Mouse (Mus musculus) embryonic facial prominence, embryonic 13.5 days (tissue): Measurements from ENCODE around the gene Slc22a13. TPM values are rescaled to one million over a fixed set of nuclear protein-coding genes. Genes with fewer than 3 reads are reported as not detected.
A peak's percentile ranks its signal among the peaks of the same experiment; 100 is the strongest.

Experiments used
- ATAC-seq: fragments of 200-750 bp; cut with Nextera tagmentation; 2 replicates; pipeline ENCODE4 v1.8.0; 2017; ENCODE audit warnings: low read depth; ENCODE audit not compliant: insufficient number of reproducible peaks, insufficient read depth, low FRiP score, low TSS enrichment
- H3K27ac ChIP-seq: fragments of 300-500 bp; sonication (generic); 2 replicates; pipeline ENCODE4 v1.5.1; 2015; ENCODE audit warnings: moderate library complexity, mild to moderate bottlenecking, inconsistent platforms
- H3K27me3 ChIP-seq: fragments of 300-500 bp; sonication (generic); 2 replicates; pipeline ENCODE4 v1.6.1; 2015; ENCODE audit warnings: mild to moderate bottlenecking, inconsistent platforms
- H3K36me3 ChIP-seq: fragments of 300-500 bp; sonication (generic); 2 replicates; pipeline ENCODE4 v1.6.1; 2015; ENCODE audit warnings: mild to moderate bottlenecking, inconsistent platforms
- H3K4me1 ChIP-seq: fragments of 300-500 bp; sonication (generic); 2 replicates; pipeline ENCODE4 v1.6.1; 2015; ENCODE audit warnings: inconsistent platforms
- H3K4me2 ChIP-seq: fragments of 300-500 bp; sonication (generic); 2 replicates; pipeline ENCODE4 v1.6.1; 2015; ENCODE audit warnings: moderate library complexity, mild to moderate bottlenecking, inconsistent platforms
- H3K4me3 ChIP-seq: fragments of 300-500 bp; sonication (generic); 2 replicates; pipeline ENCODE4 v1.5.1; 2015; ENCODE audit warnings: mild to moderate bottlenecking, inconsistent platforms
- H3K9ac ChIP-seq: fragments of 300-500 bp; sonication (generic); 2 replicates; pipeline ENCODE4 v1.6.1; 2015; ENCODE audit warnings: mild to moderate bottlenecking, inconsistent platforms
- H3K9me3 ChIP-seq: fragments of 300-500 bp; sonication (generic); 2 replicates; pipeline ENCODE4 v1.6.1; 2016; ENCODE audit warnings: inconsistent platforms
- WGBS: fragments of 180-500 bp; shearing (Covaris S2); methylation state at CpG from one replicate; pipeline ENCODE4 v1.1.7; 2015; ENCODE audit warnings: mixed read lengths; 5-methylcytosine and 5-hydroxymethylcytosine counted together
- polyA plus RNA-seq: library from polyadenylated mRNA; unstranded; fragments of >200 nt; fragmentation: Nextera tagmentation; extraction: Ambion mirVana; gene quantifications from 2 replicates; pipeline ENCODE4 v1.2.1, GENCODE M21; 2015

Slc22a13 gene
- polyA plus RNA-seq, 1 experiment from 2014 or later, result not detected

GRCm38 (mm10) chr9:119199151-119199861 is 9.6 kb downstream of the Slc22a13 start:
- H3K36me3 ChIP-seq, result no peaks in the 10 kb centered on the region
- H3K9me3 ChIP-seq, result no peaks in the 10 kb centered on the region
- H3K9ac ChIP-seq, result no peak overlapping the region
- 55% methylated on average over 10 of the region's 10 CpGs for WGBS
- no peak overlapping the region for H3K4me2 ChIP-seq
- H3K27me3 ChIP-seq, result no peaks in the 10 kb centered on the region
- no peak overlapping the region for H3K4me3 ChIP-seq
- no peak overlapping the region for H3K27ac ChIP-seq
- ATAC-seq, result no peak
- no peaks in the 10 kb centered on the region for H3K4me1 ChIP-seq

- no peak overlapping the region for H3K27ac ChIP-seq
- H3K4me1 ChIP-seq, result no peaks in the 10 kb centered on the region
- no peaks in the 10 kb centered on the region for H3K27me3 ChIP-seq
- H3K9ac ChIP-seq, result no peak overlapping the region
- H3K4me2 ChIP-seq, result no peak overlapping the region
- 31% methylated on average over 11 of the region's 11 CpGs for WGBS
- H3K9me3 ChIP-seq, result no peaks in the 10 kb centered on the region
- ATAC-seq, result no peak
- no peaks in the 10 kb centered on the region for H3K36me3 ChIP-seq
- H3K4me3 ChIP-seq, result no peak overlapping the region
These were observed 16.5 kb downstream of the Slc22a13 start for GRCm38 (mm10) chr9:119192202-119192990.

GRCm38 (mm10) chr9:119181241-119181728 is 27.6 kb downstream of the Slc22a13 start:
- Histone ChIP-seq H3K4me3 (no peak overlapping the region), H3K4me2 (no peak overlapping the region), H3K27me3 (no peaks in the 10 kb centered on the region), H3K4me1 (no peaks in the 10 kb centered on the region; the same call in 1 of the 2 replicates), H3K9ac (no peak overlapping the region), H3K27ac (no peak overlapping the region), H3K36me3 (no peaks in the 10 kb centered on the region), H3K9me3 (no peaks in the 10 kb centered on the region)
- ATAC-seq, result no peak
- WGBS, result 53% methylated on average over 3 of the region's 3 CpGs

- Histone ChIP-seq H3K27ac (no peak overlapping the region), H3K4me1 (no peaks in the 10 kb centered on the region; the same call in 1 of the 2 replicates), H3K9me3 (no peaks in the 10 kb centered on the region), H3K36me3 (no peaks in the 10 kb centered on the region), H3K4me3 (no peak overlapping the region), H3K9ac (no peak overlapping the region), H3K27me3 (no peaks in the 10 kb centered on the region), H3K4me2 (no peak overlapping the region)
- ATAC-seq, result no peak
- 87% methylated on average over 11 of the region's 11 CpGs for WGBS
These were observed 29.6 kb downstream of the Slc22a13 start for GRCm38 (mm10) chr9:119179292-119179691.

GRCm38 (mm10) chr9:119167608-119168007 is 41.3 kb downstream of the Slc22a13 start:
- Histone ChIP-seq H3K27ac (no peak overlapping the region), H3K4me1 (no peaks in the 10 kb centered on the region), H3K27me3 (no peaks in the 10 kb centered on the region), H3K36me3 (no peaks in the 10 kb centered on the region), H3K4me2 (no peak overlapping the region), H3K9me3 (no peaks in the 10 kb centered on the region), H3K9ac (no peak overlapping the region), H3K4me3 (no peak overlapping the region)
- 92% methylated on average over 2 of the region's 2 CpGs for WGBS
- no peak for ATAC-seq

- H3K27me3 ChIP-seq, result no peaks in the 10 kb centered on the region
- no peak overlapping the region for H3K9ac ChIP-seq
- 91% methylated on average over 6 of the region's 6 CpGs for WGBS
- H3K4me2 ChIP-seq, result no peak overlapping the region
- H3K9me3 ChIP-seq, result no peaks in the 10 kb centered on the region
- ATAC-seq, result no peak
- H3K4me1 ChIP-seq, result no peaks in the 10 kb centered on the region
- no peak overlapping the region for H3K27ac ChIP-seq
- H3K36me3 ChIP-seq, result no peaks in the 10 kb centered on the region
- no peak overlapping the region for H3K4me3 ChIP-seq
These were observed 43.4 kb downstream of the Slc22a13 start for GRCm38 (mm10) chr9:119165548-119165947.

- Histone ChIP-seq H3K9me3 (no peaks in the 10 kb centered on the region), H3K27me3 (no peaks in the 10 kb centered on the region), H3K27ac (no peak overlapping the region), H3K36me3 (no peaks in the 10 kb centered on the region), H3K4me1 (no peaks in the 10 kb centered on the region), H3K4me3 (no peak overlapping the region), H3K4me2 (no peak overlapping the region), H3K9ac (no peak overlapping the region)
- WGBS, result 79% methylated on average over 7 of the region's 7 CpGs
- ATAC-seq, result no peak
These were observed 44.2 kb downstream of the Slc22a13 start for GRCm38 (mm10) chr9:119164743-119165142.

- WGBS, result 85% methylated on average over 3 of the region's 3 CpGs
These were observed 48.2 kb downstream of the Slc22a13 start for GRCm38 (mm10) chr9:119160689-119161088.

GRCm38 (mm10) chr9:119158861-119159260 is 50.0 kb downstream of the Slc22a13 start, which contains the start of gene Gm47289:
Gene Gm47289, plus strand, starts transcription at chr9:119159161.
- no peak for ATAC-seq
- Histone ChIP-seq H3K27me3 (peaks cover 35% of the 10 kb centered on the region), H3K4me1 (peaks cover 4% of the 10 kb centered on the region; the same call in 1 of the 2 replicates), H3K27ac (no peak within 1 kb of the TSS), H3K4me2 (no peak within 1 kb of the TSS), H3K9ac (no peak within 1 kb of the TSS), H3K4me3 (no peak within 1 kb of the TSS), H3K9me3 (no peaks in the 10 kb centered on the region), H3K36me3 (no peaks in the 10 kb centered on the region)
- WGBS, result 56% methylated on average over 4 of the region's 4 CpGs

More at GRCm38 (mm10) chr9:119160689-119161088, 48.2 kb downstream of the Slc22a13 start:
- H3K27ac ChIP-seq, result no peak overlapping the region
- no peaks in the 10 kb centered on the region for H3K36me3 ChIP-seq
- peaks cover 24% of the 10 kb centered on the region for H3K27me3 ChIP-seq
- H3K9ac ChIP-seq, result no peak overlapping the region
- no peak for ATAC-seq
- no peak overlapping the region for H3K4me3 ChIP-seq
- no peaks in the 10 kb centered on the region for H3K9me3 ChIP-seq
- H3K4me2 ChIP-seq, result no peak overlapping the region
- peaks cover 4% of the 10 kb centered on the region; the same call in 1 of the 2 replicates for H3K4me1 ChIP-seq

GRCm38 (mm10) chr9:119156278-119157201 is 52.4 kb downstream of the Slc22a13 start, which contains the start of gene Acaa1b:
Gene Acaa1b, minus strand, starts transcription at chr9:119157093.
- no peaks in the 10 kb centered on the region for H3K36me3 ChIP-seq
- H3K27ac ChIP-seq, result no peak within 1 kb of the TSS
- no peaks in the 10 kb centered on the region for H3K9me3 ChIP-seq
- peaks cover 35% of the 10 kb centered on the region for H3K27me3 ChIP-seq
- WGBS, result 1% methylated on average over 63 of the region's 65 CpGs
- peaks cover 4% of the 10 kb centered on the region; the same call in 1 of the 2 replicates for H3K4me1 ChIP-seq
- ATAC-seq, result peak; percentile 71; the same call in 1 of the 2 replicates
- H3K4me2 ChIP-seq, result peak within 1 kb of the TSS; percentile 75
- H3K9ac ChIP-seq, result peak within 1 kb of the TSS; percentile 63
- H3K4me3 ChIP-seq, result peak within 1 kb of the TSS; percentile 53

GRCm38 (mm10) chr9:119155826-119156225 is 53.1 kb downstream of the Slc22a13 start:
- Histone ChIP-seq H3K9ac (peak overlapping the region; percentile 63; the same call in 1 of the 2 replicates), H3K4me2 (peak overlapping the region; percentile 75), H3K4me3 (peak overlapping the region; percentile 53; the same call in 1 of the 2 replicates), H3K27me3 (peaks cover 35% of the 10 kb centered on the region), H3K9me3 (no peaks in the 10 kb centered on the region), H3K36me3 (no peaks in the 10 kb centered on the region), H3K27ac (no peak overlapping the region), H3K4me1 (peaks cover 4% of the 10 kb centered on the region; the same call in 1 of the 2 replicates)
- ATAC-seq, result no peak
- WGBS, result 48% methylated on average over 7 of the region's 7 CpGs
